Mouse (Mus musculus): ENCODE results near the gene Urb1. TPM values are rescaled to one million over a fixed set of nuclear protein-coding genes. Genes with fewer than 3 reads are reported as not detected.

The Urb1 gene
- total RNA-seq, 1 experiment = 51.3 TPM

- H3K4me3 ChIP-seq (ENCODE audit: insufficient read depth in 1 of 2, low read depth in 1 of 2, low read length in 2 of 2, poor library complexity in 1 of 2, severe bottlenecking in 1 of 2) = no peak overlapping the region
- H3K4me1 ChIP-seq (ENCODE audit: control insufficient read depth in 2 of 2, insufficient read depth in 2 of 2, low read length in 2 of 2, poor library complexity in 1 of 2) = peaks cover 7 to 26% of the 10 kb centered on the region in 2 experiments; a peak in 3 of 4 replicates
- no peaks in the 10 kb centered on the region for H3K9me3 ChIP-seq (ENCODE audit: control insufficient read depth, insufficient read depth, low read depth, low read length)
- H3K27ac ChIP-seq (ENCODE audit: insufficient read depth, low read depth, low read length, poor library complexity, severe bottlenecking) = no peak overlapping the region
- TF ChIP-seq MAFK (IDR thresholded peaks at IDR 0.05; ENCODE audit: insufficient read depth, low read depth, low read length) (no peak), CHD2 (IDR thresholded peaks at IDR 0.05; ENCODE audit: low read depth, low read length) (no peak), ZNF384 (IDR thresholded peaks at IDR 0.05; ENCODE audit: low read depth, low read length) (no peak), ZC3H11A (IDR thresholded peaks at IDR 0.05; ENCODE audit: borderline replicate concordance, low read depth, low read length) (no peak), HCFC1 (IDR thresholded peaks at IDR 0.05; ENCODE audit: borderline replicate concordance, insufficient read depth, low read length) (no peak)
- no peak overlapping the region for H3K9ac ChIP-seq (ENCODE audit: insufficient read depth, low read depth, low read length, poor library complexity, severe bottlenecking)
- H3K36me3 ChIP-seq (ENCODE audit: control insufficient read depth, insufficient read depth, low read length, poor library complexity, severe bottlenecking) = no peaks in the 10 kb centered on the region
- DNase-seq (ENCODE audit: low read depth, low spot score) = no peak
- in situ Hi-C loops (cut with MboI; ENCODE audit: low sequenced_read_pairs in 2 of 2, unreplicated experiment in 2 of 2) = no loop called here
These were observed 99.9 kb downstream of the Urb1 start for GRCm38 (mm10) chr16:90710313-90710712.

- Histone ChIP-seq H3K27ac (ENCODE audit: insufficient read depth, low read depth, low read length, poor library complexity, severe bottlenecking) (no peak overlapping the region), H3K4me3 (ENCODE audit: insufficient read depth in 1 of 2, low read depth in 1 of 2, low read length in 2 of 2, poor library complexity in 1 of 2, severe bottlenecking in 1 of 2) (no peak overlapping the region), H3K9me3 (ENCODE audit: control insufficient read depth, insufficient read depth, low read depth, low read length) (no peaks in the 10 kb centered on the region), H3K9ac (ENCODE audit: insufficient read depth, low read depth, low read length, poor library complexity, severe bottlenecking) (no peak overlapping the region), H3K36me3 (ENCODE audit: control insufficient read depth, insufficient read depth, low read length, poor library complexity, severe bottlenecking) (no peaks in the 10 kb centered on the region), H3K4me1 (ENCODE audit: control insufficient read depth in 2 of 2, insufficient read depth in 2 of 2, low read length in 2 of 2, poor library complexity in 1 of 2) (peaks cover 7 to 26% of the 10 kb centered on the region in 2 experiments; a peak in 3 of 4 replicates)
- TF ChIP-seq ZC3H11A (IDR thresholded peaks at IDR 0.05; ENCODE audit: borderline replicate concordance, low read depth, low read length) (no peak), MAFK (IDR thresholded peaks at IDR 0.05; ENCODE audit: insufficient read depth, low read depth, low read length) (no peak), HCFC1 (IDR thresholded peaks at IDR 0.05; ENCODE audit: borderline replicate concordance, insufficient read depth, low read length) (no peak), ZNF384 (IDR thresholded peaks at IDR 0.05; ENCODE audit: low read depth, low read length) (no peak), CHD2 (IDR thresholded peaks at IDR 0.05; ENCODE audit: low read depth, low read length) (no peak)
- in situ Hi-C loops (cut with MboI; ENCODE audit: low sequenced_read_pairs in 2 of 2, unreplicated experiment in 2 of 2) = no loop called here
- no peak for DNase-seq (ENCODE audit: low read depth, low spot score)
These were observed 100.4 kb downstream of the Urb1 start for GRCm38 (mm10) chr16:90709711-90710289.

GRCm38 (mm10) chr16:90706279-90706678 is 103.9 kb downstream of the Urb1 start:
- in situ Hi-C loops (cut with MboI; ENCODE audit: low sequenced_read_pairs in 2 of 2, unreplicated experiment in 2 of 2) = no loop called here
- peaks cover 3 to 5% of the 10 kb centered on the region in 2 experiments; a peak in 2 of 4 replicates for H3K4me1 ChIP-seq (ENCODE audit: control insufficient read depth in 2 of 2, insufficient read depth in 2 of 2, low read length in 2 of 2, poor library complexity in 1 of 2)
- H3K27ac ChIP-seq (ENCODE audit: insufficient read depth, low read depth, low read length, poor library complexity, severe bottlenecking) = no peak overlapping the region
- H3K36me3 ChIP-seq (ENCODE audit: control insufficient read depth, insufficient read depth, low read length, poor library complexity, severe bottlenecking) = no peaks in the 10 kb centered on the region
- H3K4me3 ChIP-seq (ENCODE audit: insufficient read depth in 1 of 2, low read depth in 1 of 2, low read length in 2 of 2, poor library complexity in 1 of 2, severe bottlenecking in 1 of 2) = no peak overlapping the region
- TF ChIP-seq MAFK (IDR thresholded peaks at IDR 0.05; ENCODE audit: insufficient read depth, low read depth, low read length) = no peak
- no peak for DNase-seq (ENCODE audit: low read depth, low spot score)
- H3K9ac ChIP-seq (ENCODE audit: insufficient read depth, low read depth, low read length, poor library complexity, severe bottlenecking) = no peak overlapping the region
- no peaks in the 10 kb centered on the region for H3K9me3 ChIP-seq (ENCODE audit: control insufficient read depth, insufficient read depth, low read depth, low read length)

GRCm38 (mm10) chr16:90704161-90704825 is 105.9 kb downstream of the Urb1 start:
- TF ChIP-seq ZC3H11A (IDR thresholded peaks at IDR 0.05; ENCODE audit: borderline replicate concordance, low read depth, low read length) = no peak
- DNase-seq (ENCODE audit: low read depth, low spot score) = no peak

GRCm38 (mm10) chr16:90703646-90704045 is 106.6 kb downstream of the Urb1 start:
- Histone ChIP-seq H3K27ac (ENCODE audit: insufficient read depth, low read depth, low read length, poor library complexity, severe bottlenecking) (no peak overlapping the region), H3K4me3 (ENCODE audit: insufficient read depth in 1 of 2, low read depth in 1 of 2, low read length in 2 of 2, poor library complexity in 1 of 2, severe bottlenecking in 1 of 2) (no peak overlapping the region), H3K4me1 (ENCODE audit: control insufficient read depth in 2 of 2, insufficient read depth in 2 of 2, low read length in 2 of 2, poor library complexity in 1 of 2) (peaks cover 0 to 1% of the 10 kb centered on the region in 2 experiments; a peak in 1 of 4 replicates), H3K9me3 (ENCODE audit: control insufficient read depth, insufficient read depth, low read depth, low read length) (no peaks in the 10 kb centered on the region), H3K36me3 (ENCODE audit: control insufficient read depth, insufficient read depth, low read length, poor library complexity, severe bottlenecking) (no peaks in the 10 kb centered on the region), H3K9ac (ENCODE audit: insufficient read depth, low read depth, low read length, poor library complexity, severe bottlenecking) (no peak overlapping the region)
- in situ Hi-C loops (cut with MboI; ENCODE audit: low sequenced_read_pairs in 2 of 2, unreplicated experiment in 2 of 2) = no loop called here
- DNase-seq (ENCODE audit: low read depth, low spot score) = no peak
- TF ChIP-seq ZC3H11A (IDR thresholded peaks at IDR 0.05; ENCODE audit: borderline replicate concordance, low read depth, low read length) = no peak
- TF ChIP-seq ZNF384 (IDR thresholded peaks at IDR 0.05; ENCODE audit: low read depth, low read length) = no peak
- TF ChIP-seq HCFC1 (IDR thresholded peaks at IDR 0.05; ENCODE audit: borderline replicate concordance, insufficient read depth, low read length) = no peak
- TF ChIP-seq MAFK (IDR thresholded peaks at IDR 0.05; ENCODE audit: insufficient read depth, low read depth, low read length) = no peak
- no peak for TF ChIP-seq CHD2 (IDR thresholded peaks at IDR 0.05; ENCODE audit: low read depth, low read length)

More at GRCm38 (mm10) chr16:90704161-90704825, 105.9 kb downstream of the Urb1 start:
- no peak overlapping the region for H3K9ac ChIP-seq (ENCODE audit: insufficient read depth, low read depth, low read length, poor library complexity, severe bottlenecking)
- in situ Hi-C loops (cut with MboI; ENCODE audit: low sequenced_read_pairs in 2 of 2, unreplicated experiment in 2 of 2) = no loop called here
- H3K9me3 ChIP-seq (ENCODE audit: control insufficient read depth, insufficient read depth, low read depth, low read length) = no peaks in the 10 kb centered on the region
- no peak overlapping the region for H3K27ac ChIP-seq (ENCODE audit: insufficient read depth, low read depth, low read length, poor library complexity, severe bottlenecking)
- no peak overlapping the region for H3K4me3 ChIP-seq (ENCODE audit: insufficient read depth in 1 of 2, low read depth in 1 of 2, low read length in 2 of 2, poor library complexity in 1 of 2, severe bottlenecking in 1 of 2)
- H3K36me3 ChIP-seq (ENCODE audit: control insufficient read depth, insufficient read depth, low read length, poor library complexity, severe bottlenecking) = no peaks in the 10 kb centered on the region
- H3K4me1 ChIP-seq (ENCODE audit: control insufficient read depth in 2 of 2, insufficient read depth in 2 of 2, low read length in 2 of 2, poor library complexity in 1 of 2) = peaks cover 0 to 1% of the 10 kb centered on the region in 2 experiments; a peak in 1 of 4 replicates

Measured in ES-E14 (cell line).